Mouse (Mus musculus): ENCODE results near the gene Gm6096. TPM values are rescaled to one million over a fixed set of nuclear protein-coding genes. Genes with fewer than 3 reads are reported as not detected.
"Not testable (repeated sequence)": the region's sequence is repeated elsewhere in the genome, so short reads cannot be mapped to it uniquely, and the experiment has no call there.

The Gm6096 gene
- polyA plus RNA-seq (2016; fragmentation: Nextera tagmentation; extraction: Ambion mirVana), result not detected in 2 replicates

- Histone ChIP-seq H3K4me1 (no peaks in the 10 kb centered on the region), H3K27me3 (ENCODE audit: poor library complexity, severe bottlenecking) (no peaks in the 10 kb centered on the region), H3K27ac (no peak within 1 kb of the TSS), H3K4me3 (no peak within 1 kb of the TSS), H3K9me3 (no peaks in the 10 kb centered on the region), H3K36me3 (replicated peaks) (peaks cover 67% of the 10 kb centered on the region)
- WGBS, result 94% methylated on average over 7 of the region's 7 CpGs
- no peak for DNase-seq (ENCODE audit: extremely low spot score, low spot score)
Measured at GRCm38 (mm10) chr7:34250738-34251137, at the start of gene Gm6096. Gm6096 (plus strand) TSS chr7:34251038.

- H3K27me3 ChIP-seq (ENCODE audit: poor library complexity, severe bottlenecking); H3K9me3 ChIP-seq; H3K4me1 ChIP-seq; DNase-seq (ENCODE audit: extremely low spot score, low spot score); H3K27ac ChIP-seq; H3K4me3 ChIP-seq: not testable (repeated sequence)
- H3K36me3 ChIP-seq (replicated peaks), result peaks cover 69% of the 10 kb centered on the region
- WGBS, result 93% methylated on average over 10 of the region's 10 CpGs
Measured at GRCm38 (mm10) chr7:34202147-34202546, 48.7 kb upstream of the Gm6096 start.

DNA sequence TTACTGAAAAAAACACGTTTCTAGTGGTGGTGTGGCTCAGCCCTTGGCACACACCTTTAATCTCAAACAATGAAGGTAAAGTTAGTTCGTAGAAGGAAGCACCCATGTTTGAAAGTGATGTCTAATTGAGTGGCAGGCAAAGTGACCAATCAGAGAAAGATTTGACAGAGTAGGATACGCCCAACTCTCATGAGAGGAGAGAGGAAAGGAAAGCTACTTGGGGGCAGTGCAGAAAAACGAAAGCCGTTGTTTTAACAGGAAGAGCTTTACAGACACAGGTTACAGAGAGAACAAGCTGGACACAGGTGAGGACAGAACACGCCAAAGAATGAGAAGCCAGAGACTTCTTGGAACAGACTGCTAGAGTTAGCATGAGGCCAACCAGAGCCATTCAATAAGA is 44.5 kb upstream of the Gm6096 start:
- H3K4me1 ChIP-seq, result no peaks in the 10 kb centered on the region
- 97% methylated on average over 6 of the region's 6 CpGs for WGBS
- peaks cover 100% of the 10 kb centered on the region for H3K36me3 ChIP-seq (replicated peaks)
- no peak overlapping the region for H3K27ac ChIP-seq
- DNase-seq (ENCODE audit: extremely low spot score, low spot score), result no peak
- no peaks in the 10 kb centered on the region for H3K9me3 ChIP-seq
- no peaks in the 10 kb centered on the region for H3K27me3 ChIP-seq (ENCODE audit: poor library complexity, severe bottlenecking)
- H3K4me3 ChIP-seq, result no peak overlapping the region

- H3K27ac ChIP-seq, result no peak overlapping the region
- WGBS, result 85% methylated on average over 9 of the region's 9 CpGs
- H3K4me3 ChIP-seq, result no peak overlapping the region
- H3K4me1 ChIP-seq, result no peaks in the 10 kb centered on the region
- H3K9me3 ChIP-seq, result no peaks in the 10 kb centered on the region
- H3K36me3 ChIP-seq (replicated peaks), result peaks cover 100% of the 10 kb centered on the region
- no peak for DNase-seq (ENCODE audit: extremely low spot score, low spot score)
- H3K27me3 ChIP-seq (ENCODE audit: poor library complexity, severe bottlenecking), result no peaks in the 10 kb centered on the region
Measured at GRCm38 (mm10) chr7:34208027-34208745, 42.7 kb upstream of the Gm6096 start.

DNA sequence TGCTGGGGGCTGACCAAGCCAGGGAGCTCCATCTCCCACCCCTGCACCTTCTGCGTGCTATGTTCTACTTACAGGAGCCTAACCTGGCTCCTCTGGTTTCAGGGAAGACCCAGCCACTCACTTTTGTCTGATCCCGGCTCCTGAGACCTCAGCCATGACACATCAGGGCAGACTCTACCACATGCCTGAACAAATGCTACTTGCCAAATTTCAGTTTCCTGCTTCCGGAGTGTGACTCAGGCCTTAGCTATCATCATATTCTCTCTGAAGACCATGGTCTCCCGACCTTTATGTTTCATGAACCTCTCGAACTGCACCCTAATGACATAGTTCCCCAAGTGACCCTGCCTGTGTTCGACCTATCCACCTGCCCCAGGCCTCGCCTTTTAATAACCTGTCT is 37.6 kb upstream of the Gm6096 start:
- H3K27ac ChIP-seq, result no peak overlapping the region
- WGBS, result 88% methylated on average over 7 of the region's 7 CpGs
- H3K36me3 ChIP-seq (replicated peaks), result peaks cover 100% of the 10 kb centered on the region
- no peak overlapping the region for H3K4me3 ChIP-seq
- no peaks in the 10 kb centered on the region for H3K4me1 ChIP-seq
- DNase-seq (ENCODE audit: extremely low spot score, low spot score), result no peak
- H3K9me3 ChIP-seq, result no peaks in the 10 kb centered on the region
- H3K27me3 ChIP-seq (ENCODE audit: poor library complexity, severe bottlenecking), result no peaks in the 10 kb centered on the region

- WGBS, result 96% methylated on average over 8 of the region's 8 CpGs
- Histone ChIP-seq H3K9me3 (no peaks in the 10 kb centered on the region), H3K36me3 (replicated peaks) (peaks cover 100% of the 10 kb centered on the region), H3K4me1 (no peaks in the 10 kb centered on the region), H3K27ac (no peak overlapping the region), H3K27me3 (ENCODE audit: poor library complexity, severe bottlenecking) (no peaks in the 10 kb centered on the region), H3K4me3 (no peak overlapping the region)
- DNase-seq (ENCODE audit: extremely low spot score, low spot score), result no peak
Measured at GRCm38 (mm10) chr7:34214644-34215043, 36.2 kb upstream of the Gm6096 start.

DNA sequence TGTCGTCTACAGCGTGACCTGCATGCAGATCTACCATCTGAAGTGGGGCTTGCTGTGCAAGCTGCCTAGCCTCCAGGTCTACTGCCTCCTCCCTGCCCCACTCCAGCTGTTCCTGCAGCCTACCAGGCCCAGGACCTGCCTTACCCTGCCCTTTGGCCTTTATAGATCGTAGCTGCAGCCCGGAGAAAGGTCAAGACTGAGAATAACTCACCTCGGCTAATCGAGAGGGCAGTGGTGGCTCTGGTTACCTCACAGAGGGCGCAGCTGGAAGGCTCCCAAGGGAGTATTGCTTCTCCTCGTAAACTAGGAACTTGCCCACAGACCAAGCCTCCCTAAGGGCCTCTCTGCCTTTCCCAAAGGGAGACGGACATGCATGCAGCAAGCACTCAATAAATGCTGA is 35.4 kb upstream of the Gm6096 start:
- DNase-seq (ENCODE audit: extremely low spot score, low spot score), result no peak
- 91% methylated on average over 9 of the region's 9 CpGs for WGBS
- Histone ChIP-seq H3K36me3 (replicated peaks) (peaks cover 100% of the 10 kb centered on the region), H3K9me3 (no peaks in the 10 kb centered on the region), H3K27me3 (ENCODE audit: poor library complexity, severe bottlenecking) (no peaks in the 10 kb centered on the region), H3K4me1 (no peaks in the 10 kb centered on the region), H3K4me3 (no peak overlapping the region), H3K27ac (no peak overlapping the region)

- WGBS, result 92% methylated on average over 10 of the region's 10 CpGs
- H3K4me3 ChIP-seq, result no peak overlapping the region
- H3K9me3 ChIP-seq, result no peaks in the 10 kb centered on the region
- H3K27ac ChIP-seq, result no peak overlapping the region
- H3K4me1 ChIP-seq, result no peaks in the 10 kb centered on the region
- peaks cover 100% of the 10 kb centered on the region for H3K36me3 ChIP-seq (replicated peaks)
- no peaks in the 10 kb centered on the region for H3K27me3 ChIP-seq (ENCODE audit: poor library complexity, severe bottlenecking)
- no peak for DNase-seq (ENCODE audit: extremely low spot score, low spot score)
Measured at GRCm38 (mm10) chr7:34216474-34216873, 34.4 kb upstream of the Gm6096 start.

DNA sequence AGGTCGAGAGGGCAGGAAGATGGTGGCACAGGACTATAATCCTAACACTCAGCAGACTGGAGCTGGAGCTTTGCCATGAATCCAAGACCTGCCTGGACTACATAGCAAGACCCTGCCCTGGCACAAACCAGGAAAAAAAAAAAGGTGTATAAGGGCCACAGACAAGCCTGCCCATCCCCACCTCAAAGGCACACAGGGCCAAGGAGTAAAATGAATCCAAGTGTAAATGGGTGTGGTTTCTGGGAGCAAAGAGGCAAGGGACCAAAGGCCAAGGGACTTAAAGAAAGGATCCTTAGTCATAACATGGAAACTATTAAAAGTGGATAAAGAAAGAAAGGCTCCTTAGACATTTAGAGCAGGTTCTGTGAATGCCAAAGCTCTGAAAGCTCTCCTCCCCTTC is 32.3 kb upstream of the Gm6096 start:
- Histone ChIP-seq H3K4me1 (no peaks in the 10 kb centered on the region), H3K9me3 (no peaks in the 10 kb centered on the region), H3K36me3 (replicated peaks) (peaks cover 100% of the 10 kb centered on the region), H3K4me3 (no peak overlapping the region), H3K27ac (no peak overlapping the region), H3K27me3 (ENCODE audit: poor library complexity, severe bottlenecking) (no peaks in the 10 kb centered on the region)
- 73% methylated on average over 1 of the region's 1 CpGs for WGBS
- no peak for DNase-seq (ENCODE audit: extremely low spot score, low spot score)

DNA sequence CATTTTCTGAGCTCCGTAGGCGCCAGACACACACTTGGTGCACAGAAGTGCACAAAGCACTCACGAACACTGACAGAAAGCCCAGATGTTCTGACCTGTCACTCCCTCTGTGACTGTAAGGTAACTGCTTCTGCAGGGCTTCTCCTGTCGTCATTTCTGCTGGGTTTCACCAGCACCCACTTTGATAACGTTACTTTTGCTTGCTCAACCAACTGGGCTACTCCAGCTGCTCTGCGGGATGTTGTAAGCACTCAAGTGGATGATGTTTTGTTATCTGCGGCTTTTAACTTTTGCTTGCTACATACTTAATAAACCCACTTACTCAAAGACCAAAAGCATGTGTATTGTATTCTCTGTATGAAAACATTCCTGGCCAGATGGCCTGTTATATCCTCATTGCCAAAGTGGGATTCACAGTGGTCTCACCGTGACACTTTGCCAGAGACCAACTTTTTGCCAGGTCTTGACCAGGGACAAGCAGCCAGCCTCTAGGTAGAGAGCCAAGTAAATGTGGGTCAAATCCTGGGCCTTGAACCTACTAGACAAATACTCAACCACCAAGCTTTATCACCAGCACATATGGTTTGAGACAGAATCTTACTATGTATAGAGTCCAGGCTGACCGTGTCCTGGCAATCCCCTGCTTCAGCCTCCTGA is 29.1 kb upstream of the Gm6096 start:
- no peak for DNase-seq (ENCODE audit: extremely low spot score, low spot score)
- 91% methylated on average over 9 of the region's 9 CpGs for WGBS
- Histone ChIP-seq H3K4me1 (peaks cover 9% of the 10 kb centered on the region), H3K4me3 (no peak overlapping the region), H3K9me3 (no peaks in the 10 kb centered on the region), H3K27ac (no peak overlapping the region), H3K27me3 (ENCODE audit: poor library complexity, severe bottlenecking) (no peaks in the 10 kb centered on the region), H3K36me3 (replicated peaks) (peaks cover 100% of the 10 kb centered on the region)

DNA sequence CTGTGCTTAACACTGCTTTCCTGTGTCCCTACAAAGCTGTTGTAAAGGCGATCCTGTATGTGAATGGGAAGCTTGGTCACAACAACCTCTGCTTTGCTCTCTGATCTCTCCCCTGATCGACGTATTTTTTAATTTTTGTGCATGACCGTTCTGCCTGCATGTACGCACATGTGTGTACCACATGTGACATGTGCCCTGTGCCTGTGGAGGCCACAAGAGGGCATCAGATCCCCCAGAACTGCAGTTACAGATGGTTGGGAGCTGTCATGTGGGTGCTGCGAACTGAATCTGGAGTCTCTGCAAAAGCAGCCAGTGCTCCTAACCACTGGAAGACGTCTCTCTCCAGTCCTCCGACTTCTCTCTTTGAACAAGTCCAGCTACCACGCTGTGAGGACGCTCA is 28.5 kb upstream of the Gm6096 start:
- H3K4me3 ChIP-seq, result no peak overlapping the region
- peaks cover 100% of the 10 kb centered on the region for H3K36me3 ChIP-seq (replicated peaks)
- no peak overlapping the region for H3K27ac ChIP-seq
- peaks cover 11% of the 10 kb centered on the region for H3K4me1 ChIP-seq
- H3K27me3 ChIP-seq (ENCODE audit: poor library complexity, severe bottlenecking), result no peaks in the 10 kb centered on the region
- 96% methylated on average over 10 of the region's 10 CpGs for WGBS
- no peak for DNase-seq (ENCODE audit: extremely low spot score, low spot score)
- no peaks in the 10 kb centered on the region for H3K9me3 ChIP-seq

DNA sequence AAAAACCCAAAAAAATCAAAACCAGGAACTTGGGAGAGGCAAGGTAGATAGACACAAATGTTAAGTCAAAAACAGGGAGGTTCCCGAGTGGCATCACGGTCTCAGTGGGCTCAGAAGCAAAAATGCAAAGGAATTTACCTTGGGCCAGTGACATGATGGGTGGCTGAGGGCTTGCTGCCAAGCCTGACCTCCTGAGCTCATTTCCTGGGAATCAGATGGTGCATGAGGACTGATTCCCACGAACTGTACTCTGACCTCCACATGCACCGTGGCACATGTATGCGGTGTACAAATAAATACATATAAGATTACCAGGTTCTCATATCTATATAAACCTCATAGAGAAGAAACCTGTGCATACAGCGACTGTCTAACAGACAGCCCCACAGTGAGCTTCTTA is 26.5 kb upstream of the Gm6096 start:
- Histone ChIP-seq H3K9me3 (no peaks in the 10 kb centered on the region), H3K36me3 (replicated peaks) (peaks cover 97% of the 10 kb centered on the region), H3K27me3 (ENCODE audit: poor library complexity, severe bottlenecking) (no peaks in the 10 kb centered on the region), H3K4me3 (no peak overlapping the region), H3K27ac (no peak overlapping the region), H3K4me1 (peaks cover 31% of the 10 kb centered on the region)
- no peak for DNase-seq (ENCODE audit: extremely low spot score, low spot score)
- WGBS, result 97% methylated on average over 6 of the region's 6 CpGs

DNA sequence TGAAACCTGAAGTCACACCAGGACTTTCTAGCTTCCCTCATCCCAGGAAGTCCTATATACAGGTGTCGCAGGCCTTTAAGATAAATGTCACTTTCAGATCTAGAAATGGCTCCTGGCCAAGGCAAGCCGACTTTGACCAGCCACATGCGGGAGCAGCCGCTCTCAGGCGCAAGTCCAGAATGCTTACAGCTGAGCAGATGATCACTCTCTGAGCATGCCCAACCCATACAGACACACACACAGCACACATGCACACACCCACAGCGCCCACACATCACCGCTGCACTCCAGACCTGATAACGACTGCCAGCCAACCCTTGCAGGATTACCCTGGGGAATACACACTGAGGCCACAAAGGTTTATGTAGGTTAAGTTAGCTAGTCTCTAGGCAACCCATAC is 24.8 kb upstream of the Gm6096 start:
- 94% methylated on average over 8 of the region's 8 CpGs for WGBS
- peaks cover 42% of the 10 kb centered on the region for H3K4me1 ChIP-seq
- H3K4me3 ChIP-seq, result 0 out of 2 replicates have a peak overlapping the region, but pooled peaks have one; percentile 2
- H3K36me3 ChIP-seq (replicated peaks), result peaks cover 79% of the 10 kb centered on the region
- H3K9me3 ChIP-seq, result no peaks in the 10 kb centered on the region
- no peak for DNase-seq (ENCODE audit: extremely low spot score, low spot score)
- no peak overlapping the region for H3K27ac ChIP-seq
- no peaks in the 10 kb centered on the region for H3K27me3 ChIP-seq (ENCODE audit: poor library complexity, severe bottlenecking)
